Mouse (Mus musculus) heart, embryonic 12.5 days (tissue): ENCODE measurements around the gene Mindy1. TPM values are rescaled to one million over a fixed set of nuclear protein-coding genes. Genes with fewer than 3 reads are reported as not detected.
A peak's percentile ranks its signal among the peaks of the same experiment; 100 is the strongest.

Source experiments
- ATAC-seq: fragments of 200-750 bp; cut with Nextera tagmentation; 2 replicates; pipeline ENCODE4 v1.8.0; 2017; ENCODE audit warnings: moderate TSS enrichment, moderate library complexity; ENCODE audit not compliant: insufficient number of reproducible peaks, low FRiP score
- H3K27ac ChIP-seq: fragments of 300-500 bp; sonication (generic); 2 replicates; pipeline ENCODE4 v1.5.1; 2016; ENCODE audit warnings: mild to moderate bottlenecking, moderate library complexity; ENCODE audit not compliant: poor library complexity, severe bottlenecking
- H3K27me3 ChIP-seq: fragments of 300-500 bp; sonication (generic); replicated peaks from 2 replicates; pipeline ENCODE4 v1.6.1; 2016; ENCODE audit warnings: mild to moderate bottlenecking, moderate library complexity
- H3K36me3 ChIP-seq: fragments of 300-500 bp; sonication (generic); 2 replicates; pipeline ENCODE4 v1.6.1; 2016; ENCODE audit warnings: mild to moderate bottlenecking, moderate library complexity
- H3K4me1 ChIP-seq: fragments of 300-500 bp; sonication (generic); replicated peaks from 2 replicates; pipeline ENCODE4 v1.6.1; 2016; ENCODE audit warnings: mild to moderate bottlenecking
- H3K4me2 ChIP-seq: fragments of 300-500 bp; sonication (generic); 2 replicates; pipeline ENCODE4 v1.6.1; 2016; ENCODE audit warnings: mild to moderate bottlenecking, moderate library complexity
- H3K4me3 ChIP-seq: fragments of 300-500 bp; sonication (generic); 2 replicates; pipeline ENCODE4 v1.5.1; 2016; ENCODE audit warnings: mild to moderate bottlenecking
- H3K9ac ChIP-seq: fragments of 300-500 bp; sonication (generic); 2 replicates; pipeline ENCODE4 v1.6.1; 2016; ENCODE audit warnings: mild to moderate bottlenecking, moderate library complexity
- H3K9me3 ChIP-seq: fragments of 300-500 bp; sonication (generic); replicated peaks from 2 replicates; pipeline ENCODE4 v1.6.1; 2016; ENCODE audit warnings: mild to moderate bottlenecking, moderate library complexity
- WGBS: fragments of 180-500 bp; shearing (Covaris S2); methylation state at CpG from one replicate; pipeline ENCODE4 v1.1.7; 2016; 5-methylcytosine and 5-hydroxymethylcytosine counted together
- polyA plus RNA-seq: library from polyadenylated mRNA; unstranded; fragments of >200 nt; fragmentation: Nextera tagmentation; extraction: Ambion mirVana; gene quantifications from 2 replicates; pipeline ENCODE4 v1.2.1, GENCODE M21; 2016

The Mindy1 gene
- polyA plus RNA-seq, 1 experiment from 2014 or later: 26.9 TPM

GRCm38 (mm10) chr3:95294316-95294715 is 13.2 kb downstream of the Mindy1 start:
- no peak for ATAC-seq
- Histone ChIP-seq H3K27ac (no peak overlapping the region), H3K27me3 (no peaks in the 10 kb centered on the region), H3K9ac (no peak overlapping the region), H3K4me2 (no peak overlapping the region), H3K9me3 (no peaks in the 10 kb centered on the region), H3K4me1 (peaks cover 10% of the 10 kb centered on the region; the same call in 1 of the 2 replicates), H3K36me3 (peaks cover 63% of the 10 kb centered on the region), H3K4me3 (no peak overlapping the region)
- 84% methylated on average over 7 of the region's 7 CpGs for WGBS

DNA sequence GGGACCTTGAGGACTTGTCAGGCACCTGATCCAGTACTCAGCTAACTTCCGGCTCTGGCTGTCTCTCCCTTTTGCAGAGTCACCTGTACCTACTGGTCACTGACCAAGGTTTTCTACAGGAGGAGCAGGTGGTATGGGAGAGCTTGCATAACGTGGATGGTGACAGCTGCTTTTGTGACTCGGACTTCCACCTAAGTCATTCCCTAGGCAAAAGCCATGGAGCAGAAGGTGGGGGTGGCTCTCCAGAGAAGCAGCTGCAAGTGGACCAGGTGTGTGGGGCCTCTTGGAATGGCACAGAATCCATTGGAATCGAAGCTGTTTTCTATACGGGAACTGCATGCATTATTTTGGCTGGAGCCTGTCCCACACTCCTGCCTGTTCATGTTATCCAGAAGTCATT is 13.6 kb downstream of the Mindy1 start:
- Histone ChIP-seq H3K27me3 (no peaks in the 10 kb centered on the region), H3K27ac (no peak overlapping the region), H3K9me3 (no peaks in the 10 kb centered on the region), H3K36me3 (peaks cover 63% of the 10 kb centered on the region), H3K4me2 (no peak overlapping the region), H3K9ac (no peak overlapping the region), H3K4me3 (no peak overlapping the region), H3K4me1 (peaks cover 13% of the 10 kb centered on the region; the same call in 1 of the 2 replicates)
- ATAC-seq: no peak
- 82% methylated on average over 5 of the region's 5 CpGs for WGBS

DNA sequence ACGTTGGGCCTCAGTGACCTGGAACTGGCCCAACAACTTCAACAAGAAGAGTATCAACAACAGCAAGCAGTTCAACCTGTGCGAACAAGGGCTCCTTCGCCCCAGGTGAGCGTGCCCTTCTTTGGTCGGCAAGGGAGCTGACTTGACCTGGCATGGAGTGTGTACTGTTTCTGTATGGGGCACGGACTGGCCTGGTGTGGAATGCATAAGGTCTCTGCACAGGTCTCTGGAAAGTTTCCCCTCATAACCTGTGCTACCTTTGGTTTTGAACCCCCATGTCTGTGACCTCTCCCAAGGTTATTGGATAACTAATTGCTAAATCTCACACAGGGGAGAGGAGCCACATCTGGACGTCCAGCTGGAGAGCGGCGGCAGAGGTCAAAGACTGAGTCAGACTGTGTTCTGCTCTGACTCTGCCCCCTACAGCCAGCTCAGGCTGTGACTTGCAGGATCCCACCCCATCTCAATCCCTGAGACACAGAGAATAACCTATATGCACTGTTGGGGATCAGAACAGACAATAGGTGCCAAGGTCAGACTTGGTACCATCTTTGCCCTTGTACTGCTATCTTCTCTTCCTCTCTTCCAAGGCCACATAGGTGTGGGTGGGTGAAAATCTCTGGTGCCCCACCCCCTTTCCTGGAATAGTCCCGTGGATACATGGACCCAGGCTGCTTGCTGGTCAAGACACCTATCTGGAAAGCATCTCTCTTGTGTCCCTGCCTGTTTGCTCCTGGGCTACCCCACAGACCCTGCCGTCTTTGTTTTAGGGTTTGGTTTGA is 14.4 kb downstream of the Mindy1 start:
- H3K4me1 ChIP-seq: peaks cover 16% of the 10 kb centered on the region; the same call in 1 of the 2 replicates
- no peak overlapping the region for H3K27ac ChIP-seq
- no peaks in the 10 kb centered on the region for H3K9me3 ChIP-seq
- H3K4me2 ChIP-seq: no peak overlapping the region
- H3K9ac ChIP-seq: no peak overlapping the region
- H3K36me3 ChIP-seq: peaks cover 59% of the 10 kb centered on the region
- 78% methylated on average over 11 of the region's 11 CpGs for WGBS
- no peaks in the 10 kb centered on the region for H3K27me3 ChIP-seq
- no peak for ATAC-seq
- H3K4me3 ChIP-seq: no peak overlapping the region

GRCm38 (mm10) chr3:95296103-95296469 is 14.9 kb downstream of the Mindy1 start:
- Histone ChIP-seq H3K4me2 (no peak overlapping the region), H3K27ac (no peak overlapping the region), H3K9ac (no peak overlapping the region), H3K4me1 (peaks cover 16% of the 10 kb centered on the region; the same call in 1 of the 2 replicates), H3K36me3 (peaks cover 53% of the 10 kb centered on the region), H3K9me3 (no peaks in the 10 kb centered on the region), H3K4me3 (no peak overlapping the region), H3K27me3 (no peaks in the 10 kb centered on the region)
- 13% methylated on average over 5 of the region's 5 CpGs for WGBS
- no peak for ATAC-seq

DNA sequence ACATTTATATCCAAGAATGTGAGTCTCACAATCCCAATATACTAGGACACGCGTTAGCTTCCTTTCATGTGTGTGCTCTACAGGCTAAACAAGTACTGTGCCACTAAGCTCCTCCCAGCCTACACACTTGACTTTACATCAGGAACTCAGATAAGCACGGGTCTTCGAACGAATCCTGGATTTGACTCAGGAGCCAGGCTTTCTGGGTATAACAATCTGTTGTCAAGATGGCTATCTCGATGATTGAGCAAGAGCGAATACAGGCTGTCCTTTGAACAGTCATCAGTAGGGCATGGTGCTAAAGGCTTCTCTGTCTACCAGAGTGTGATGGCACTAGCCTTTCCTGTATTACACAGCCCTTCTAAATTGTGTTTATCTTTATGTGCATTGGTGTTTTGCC is 16.9 kb downstream of the Mindy1 start:
- no peak overlapping the region for H3K27ac ChIP-seq
- H3K27me3 ChIP-seq: no peaks in the 10 kb centered on the region
- H3K4me3 ChIP-seq: no peak overlapping the region
- H3K4me2 ChIP-seq: no peak overlapping the region
- no peak overlapping the region for H3K9ac ChIP-seq
- peaks cover 39% of the 10 kb centered on the region for H3K36me3 ChIP-seq
- H3K4me1 ChIP-seq: peaks cover 16% of the 10 kb centered on the region; the same call in 1 of the 2 replicates
- no peak for ATAC-seq
- WGBS: 56% methylated on average over 7 of the region's 7 CpGs
- H3K9me3 ChIP-seq: no peaks in the 10 kb centered on the region

DNA sequence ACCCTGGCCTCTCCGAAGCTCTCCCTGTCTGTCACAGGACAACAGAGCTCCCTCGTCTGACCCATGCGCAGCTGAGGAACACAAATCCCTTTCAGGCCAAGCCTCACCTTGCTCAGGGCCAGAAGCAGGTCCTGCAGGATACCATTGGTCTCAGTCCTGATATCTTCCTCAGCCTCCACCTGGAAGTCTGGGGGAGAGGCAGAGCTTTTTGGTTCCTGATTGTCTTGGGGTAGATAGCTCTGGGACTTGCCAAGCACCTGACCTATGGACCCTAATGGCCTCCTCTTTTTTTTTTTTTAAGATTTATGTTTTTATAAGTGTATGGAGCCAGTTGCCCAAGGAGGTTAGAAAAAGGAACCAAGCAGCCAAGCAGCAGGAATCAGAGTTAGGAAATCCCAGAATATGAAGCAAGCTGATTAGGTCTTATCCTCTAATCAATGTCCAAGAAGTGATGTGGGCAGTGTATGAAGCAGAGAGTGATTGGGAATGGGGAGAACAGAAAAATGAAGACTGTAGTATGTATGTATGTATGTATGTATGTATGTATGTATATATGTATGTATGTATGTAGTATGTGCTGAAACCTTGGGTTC is 20.2 kb downstream of the Mindy1 start:
- ATAC-seq: no peak
- H3K4me1 ChIP-seq: peaks cover 14% of the 10 kb centered on the region
- H3K9me3 ChIP-seq: no peaks in the 10 kb centered on the region
- no peaks in the 10 kb centered on the region for H3K27me3 ChIP-seq
- 73% methylated on average over 3 of the region's 3 CpGs for WGBS
- no peak overlapping the region for H3K27ac ChIP-seq
- H3K4me3 ChIP-seq: no peak overlapping the region
- H3K4me2 ChIP-seq: no peak overlapping the region
- H3K36me3 ChIP-seq: peaks cover 12% of the 10 kb centered on the region; the same call in 1 of the 2 replicates
- H3K9ac ChIP-seq: no peak overlapping the region

DNA sequence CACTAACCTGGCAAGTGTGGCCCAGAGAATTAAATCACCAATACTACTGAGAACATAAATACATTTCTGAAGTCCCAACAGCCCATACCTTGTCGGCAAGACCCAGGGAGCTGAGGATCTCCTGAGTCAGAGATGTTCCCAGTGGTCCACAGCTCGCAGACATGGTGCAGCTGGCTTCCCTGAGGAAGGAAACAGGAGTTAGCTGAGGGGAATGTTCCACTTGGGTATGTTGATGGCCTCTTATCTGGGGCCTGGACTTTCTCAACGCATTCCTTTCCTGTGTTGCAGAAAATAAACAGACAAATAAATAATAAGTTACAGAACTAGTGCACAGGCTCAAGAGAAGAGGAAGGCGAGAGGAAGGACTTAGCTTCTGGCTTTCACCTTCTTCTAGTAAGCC is 25.1 kb downstream of the Mindy1 start:
- H3K4me3 ChIP-seq: no peak overlapping the region
- H3K9me3 ChIP-seq: no peaks in the 10 kb centered on the region
- H3K4me2 ChIP-seq: no peak overlapping the region
- 30% methylated on average over 4 of the region's 4 CpGs for WGBS
- ATAC-seq: no peak
- no peak overlapping the region for H3K9ac ChIP-seq
- H3K4me1 ChIP-seq: peaks cover 10% of the 10 kb centered on the region
- no peak overlapping the region for H3K27ac ChIP-seq
- no peaks in the 10 kb centered on the region for H3K27me3 ChIP-seq
- H3K36me3 ChIP-seq: no peaks in the 10 kb centered on the region

DNA sequence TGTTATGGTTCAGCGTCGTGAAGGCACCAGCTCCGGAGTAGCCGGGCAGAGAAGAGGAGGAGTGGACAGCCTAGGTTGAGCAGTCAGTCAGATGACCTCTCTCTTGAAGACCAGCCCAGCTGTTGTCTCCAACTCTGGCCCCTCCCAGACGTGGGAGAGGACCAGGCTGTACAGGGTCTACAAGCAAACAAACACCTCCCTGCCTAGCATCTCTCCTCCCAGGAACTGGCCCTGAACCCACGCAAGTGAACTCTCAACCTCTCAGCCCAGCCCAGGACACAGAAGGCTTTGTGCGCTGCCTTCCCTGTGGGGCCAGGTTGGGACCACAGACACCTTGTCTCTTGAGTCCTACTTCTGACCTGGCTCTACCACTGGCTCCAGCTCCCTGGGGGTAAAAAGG is 26.0 kb downstream of the Mindy1 start, which contains the start of gene Anxa9:
Anxa9 (minus strand) TSS at position 77 of the 400 bp plus-strand sequence.
- H3K4me1 ChIP-seq: peaks cover 10% of the 10 kb centered on the region
- H3K9me3 ChIP-seq: no peaks in the 10 kb centered on the region
- no peak within 1 kb of the TSS for H3K4me2 ChIP-seq
- no peak within 1 kb of the TSS for H3K4me3 ChIP-seq
- H3K9ac ChIP-seq: no peak within 1 kb of the TSS
- H3K27ac ChIP-seq: no peak within 1 kb of the TSS
- ATAC-seq: peak; percentile 41; the same call in 1 of the 2 replicates
- H3K36me3 ChIP-seq: no peaks in the 10 kb centered on the region
- no peaks in the 10 kb centered on the region for H3K27me3 ChIP-seq
- 51% methylated on average over 7 of the region's 7 CpGs for WGBS

- no peak overlapping the region for H3K4me3 ChIP-seq
- no peaks in the 10 kb centered on the region for H3K36me3 ChIP-seq
- no peak overlapping the region for H3K4me2 ChIP-seq
- no peaks in the 10 kb centered on the region for H3K27me3 ChIP-seq
- H3K9ac ChIP-seq: no peak overlapping the region
- 54% methylated on average over 3 of the region's 3 CpGs for WGBS
- no peak overlapping the region for H3K27ac ChIP-seq
- no peak for ATAC-seq
- no peaks in the 10 kb centered on the region for H3K9me3 ChIP-seq
- H3K4me1 ChIP-seq: peaks cover 19% of the 10 kb centered on the region
These were observed 29.4 kb downstream of the Mindy1 start for GRCm38 (mm10) chr3:95310496-95310895.

GRCm38 (mm10) chr3:95310968-95311882 is 30.1 kb downstream of the Mindy1 start:
- H3K9me3 ChIP-seq: no peaks in the 10 kb centered on the region
- H3K9ac ChIP-seq: no peak overlapping the region
- ATAC-seq: no peak
- H3K4me3 ChIP-seq: no peak overlapping the region
- H3K4me2 ChIP-seq: no peak overlapping the region
- no peaks in the 10 kb centered on the region for H3K36me3 ChIP-seq
- 62% methylated on average over 9 of the region's 9 CpGs for WGBS
- peaks cover 21% of the 10 kb centered on the region for H3K4me1 ChIP-seq
- no peak overlapping the region for H3K27ac ChIP-seq
- H3K27me3 ChIP-seq: no peaks in the 10 kb centered on the region

DNA sequence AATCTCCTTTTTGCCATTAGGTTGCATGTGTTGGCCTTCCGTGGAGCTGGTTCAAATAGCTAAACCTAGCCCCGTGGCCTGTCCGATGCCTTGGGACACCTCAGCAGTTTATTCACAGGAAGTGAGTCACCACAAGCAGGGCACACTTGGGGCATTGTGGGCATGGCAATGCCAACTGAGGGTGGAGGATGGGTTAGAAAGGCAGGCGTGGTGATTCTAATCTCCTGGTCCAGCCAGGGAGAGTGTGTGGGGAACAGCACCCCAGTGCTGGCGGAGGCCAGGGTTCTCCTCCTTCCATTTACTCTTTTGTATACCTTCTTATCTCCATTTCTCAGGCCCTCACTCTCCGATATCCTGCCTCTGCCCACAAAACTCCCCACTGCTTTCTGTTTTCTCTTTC is 31.5 kb downstream of the Mindy1 start:
- no peak for ATAC-seq
- H3K4me1 ChIP-seq: peaks cover 25% of the 10 kb centered on the region
- no peak overlapping the region for H3K4me3 ChIP-seq
- WGBS: 39% methylated on average over 6 of the region's 6 CpGs
- H3K27me3 ChIP-seq: no peaks in the 10 kb centered on the region
- no peak overlapping the region for H3K9ac ChIP-seq
- no peaks in the 10 kb centered on the region for H3K36me3 ChIP-seq
- H3K9me3 ChIP-seq: no peaks in the 10 kb centered on the region
- no peak overlapping the region for H3K4me2 ChIP-seq
- no peak overlapping the region for H3K27ac ChIP-seq
